Mouse (Mus musculus): Measurements from ENCODE around the gene Kansl1.

Gene Kansl1

GRCm38 (mm10) chr11:104303088-104303960 lies 165.3 kb downstream of the Kansl1 start:
- no peak for DNase-seq

- DNase-seq: no peak
Observed at GRCm38 (mm10) chr11:104302628-104303027, 166.0 kb downstream of the Kansl1 start.

GRCm38 (mm10) chr11:104297671-104298070 lies 171.0 kb downstream of the Kansl1 start:
- DNase-seq: no peak

GRCm38 (mm10) chr11:104295656-104296055 lies 173.0 kb downstream of the Kansl1 start:
- DNase-seq: no peak

GRCm38 (mm10) chr11:104295145-104295544 lies 173.5 kb downstream of the Kansl1 start:
- no peak for DNase-seq

- DNase-seq: peak; percentile 83
Observed at GRCm38 (mm10) chr11:104293241-104293640, 175.4 kb downstream of the Kansl1 start.

GRCm38 (mm10) chr11:104292443-104293220 lies 176.0 kb downstream of the Kansl1 start:
- no peak for DNase-seq

GRCm38 (mm10) chr11:104289199-104290031 lies 179.2 kb downstream of the Kansl1 start:
- peak; percentile 73 for DNase-seq

GRCm38 (mm10) chr11:104288835-104289198 lies 179.8 kb downstream of the Kansl1 start:
- no peak for DNase-seq

- DNase-seq: no peak
Observed at GRCm38 (mm10) chr11:104287113-104287512, 181.5 kb downstream of the Kansl1 start.
